Mouse (Mus musculus) heart, embryonic 15.5 days (tissue): ENCODE results near the gene Wdr6. TPM values are rescaled to one million over a fixed set of nuclear protein-coding genes. Genes with fewer than 3 reads are reported as not detected.

Experiments used
- ATAC-seq: fragments of 200-750 bp; cut with Nextera tagmentation; replicated peaks from 2 replicates; pipeline ENCODE4 v1.8.0; 2017; ENCODE audit warnings: low read depth, moderate TSS enrichment; ENCODE audit not compliant: insufficient number of reproducible peaks, insufficient read depth, low FRiP score
- H3K27ac ChIP-seq: fragments of 300-500 bp; sonication (generic); 2 replicates; pipeline ENCODE4 v1.5.1; 2015; ENCODE audit warnings: mild to moderate bottlenecking, inconsistent platforms
- H3K27me3 ChIP-seq: fragments of 300-500 bp; sonication (generic); 2 replicates; pipeline ENCODE4 v1.6.1; 2015; ENCODE audit warnings: inconsistent platforms
- H3K36me3 ChIP-seq: fragments of 300-500 bp; sonication (generic); 2 replicates; pipeline ENCODE4 v1.6.1; 2015; ENCODE audit warnings: mild to moderate bottlenecking, inconsistent platforms
- H3K4me1 ChIP-seq: fragments of 300-500 bp; sonication (generic); replicated peaks from 2 replicates; pipeline ENCODE4 v1.6.1; 2015; ENCODE audit warnings: inconsistent platforms
- H3K4me2 ChIP-seq: fragments of 300-500 bp; sonication (generic); 2 replicates; pipeline ENCODE4 v1.6.1; 2015; ENCODE audit warnings: inconsistent platforms, mild to moderate bottlenecking, moderate library complexity
- H3K4me3 ChIP-seq: fragments of 300-500 bp; sonication (generic); 2 replicates; pipeline ENCODE4 v1.5.1; 2015; ENCODE audit warnings: mild to moderate bottlenecking, inconsistent platforms
- H3K9ac ChIP-seq: fragments of 300-500 bp; sonication (generic); 2 replicates; pipeline ENCODE4 v1.6.1; 2015; ENCODE audit warnings: mild to moderate bottlenecking, inconsistent platforms
- H3K9me3 ChIP-seq: fragments of 300-500 bp; sonication (generic); replicated peaks from 2 replicates; pipeline ENCODE4 v1.6.1; 2016; ENCODE audit warnings: inconsistent platforms
- WGBS: fragments of 180-500 bp; shearing (Covaris S2); methylation state at CpG from one replicate; pipeline ENCODE4 v1.1.7; 2015; ENCODE audit warnings: mixed read lengths; 5-methylcytosine and 5-hydroxymethylcytosine counted together
- microRNA counts: library from miRNA; unstranded; fragments of <30 nt; microRNA quantifications from one replicate; lab custom pipeline; 2016
- microRNA-seq: library from miRNA; unstranded; fragments of <30 nt; microRNA quantifications from one replicate; pipeline ENCODE4, GENCODE M21; 2016
- polyA plus RNA-seq: library from polyadenylated mRNA; unstranded; fragments of >200 nt; fragmentation: Nextera tagmentation; extraction: Ambion mirVana; gene quantifications from 2 replicates; pipeline ENCODE4 v1.2.1, GENCODE M21; 2015

Wdr6 gene
- polyA plus RNA-seq, 1 experiment from 2014 or later = 42.5 TPM

DNA sequence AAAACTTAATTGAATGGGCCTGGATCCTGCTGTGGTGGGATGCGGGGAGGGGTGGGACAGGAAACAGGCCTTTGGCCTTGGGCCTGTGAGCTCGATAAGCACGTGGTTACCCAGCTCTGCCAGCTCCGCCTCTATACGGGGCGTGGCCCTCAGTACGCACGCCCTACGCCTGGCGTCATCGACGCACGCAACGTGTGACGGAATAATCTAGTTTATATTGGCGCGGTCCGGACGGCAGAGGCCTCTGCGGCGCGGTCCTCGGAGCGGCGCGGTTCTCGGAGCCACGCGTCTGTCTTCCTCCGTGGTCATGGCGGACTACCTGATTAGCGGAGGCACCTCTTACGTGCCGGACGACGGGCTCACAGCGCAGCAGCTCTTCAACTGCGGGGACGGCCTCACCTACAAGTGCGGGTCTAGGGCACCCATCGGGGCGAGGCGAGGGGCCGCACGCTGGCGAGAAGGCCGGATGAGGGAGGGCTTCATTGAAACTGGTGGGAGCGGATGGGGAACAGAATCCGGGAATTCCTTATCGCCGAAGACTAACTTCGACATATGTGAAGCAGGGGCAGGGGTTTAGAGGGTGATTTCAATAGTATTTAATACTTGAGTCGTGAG lies 18.2 kb downstream of the Wdr6 start, which contains the start of gene Impdh2:
Impdh2 (plus strand) TSS at position 60 of the 615 bp plus-strand sequence.
- WGBS = under 1% methylated on average over 53 of the region's 53 CpGs
- Histone ChIP-seq H3K4me2 (peak within 1 kb of the TSS; percentile 75), H3K27ac (peak within 1 kb of the TSS; percentile 83), H3K27me3 (no peaks in the 10 kb centered on the region), H3K4me1 (peaks cover 16% of the 10 kb centered on the region), H3K4me3 (peak within 1 kb of the TSS; percentile 63), H3K36me3 (peaks cover 72% of the 10 kb centered on the region), H3K9me3 (no peaks in the 10 kb centered on the region), H3K9ac (peak within 1 kb of the TSS; percentile 77)
- peak; percentile 98 for ATAC-seq

DNA sequence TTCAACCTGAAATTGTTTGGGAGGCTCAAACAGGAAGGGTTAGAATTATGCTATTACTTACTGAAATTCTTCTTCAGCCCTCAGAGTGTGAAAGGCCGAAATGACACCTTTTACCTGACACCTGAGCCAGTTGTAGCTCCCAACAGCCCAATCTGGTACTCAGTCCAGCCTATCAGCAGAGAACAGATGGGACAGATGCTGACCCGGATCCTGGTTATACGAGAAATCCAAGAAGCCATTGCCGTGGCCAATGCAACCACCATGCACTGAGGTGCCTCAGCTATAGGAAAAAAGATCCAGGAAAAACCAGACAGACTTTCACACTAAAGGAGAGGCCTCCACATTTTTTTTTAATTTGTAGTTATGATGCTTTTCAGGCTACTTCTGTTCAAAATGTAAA lies 19.4 kb downstream of the Wdr6 start:
- Histone ChIP-seq H3K4me2 (no peak overlapping the region), H3K9me3 (no peaks in the 10 kb centered on the region), H3K4me1 (peaks cover 16% of the 10 kb centered on the region), H3K36me3 (peaks cover 72% of the 10 kb centered on the region), H3K4me3 (no peak overlapping the region), H3K27ac (no peak overlapping the region), H3K27me3 (no peaks in the 10 kb centered on the region), H3K9ac (no peak overlapping the region)
- no peak for ATAC-seq
- 86% methylated on average over 4 of the region's 4 CpGs for WGBS

DNA sequence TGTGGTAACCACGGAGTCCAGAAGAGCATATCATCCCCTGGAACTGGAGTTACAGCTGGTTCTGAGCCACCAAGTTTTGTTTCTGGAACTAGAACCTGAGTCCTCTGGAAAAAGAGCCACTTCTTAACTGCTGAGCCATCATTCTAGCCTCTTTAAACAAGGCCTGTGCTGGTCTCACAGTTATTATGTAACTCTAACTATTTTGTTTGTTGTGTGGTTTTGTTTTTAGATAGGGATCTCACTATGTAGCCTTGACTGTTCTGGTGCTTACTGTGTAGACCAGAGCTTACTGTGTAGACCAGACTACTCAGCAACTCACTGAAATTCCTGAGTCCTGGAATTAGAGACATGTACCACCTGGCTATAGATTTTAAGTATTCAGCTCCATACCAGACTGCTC lies 31.7 kb downstream of the Wdr6 start:
- H3K27ac ChIP-seq = no peak overlapping the region
- WGBS = 88% methylated on average over 1 of the region's 1 CpGs

DNA sequence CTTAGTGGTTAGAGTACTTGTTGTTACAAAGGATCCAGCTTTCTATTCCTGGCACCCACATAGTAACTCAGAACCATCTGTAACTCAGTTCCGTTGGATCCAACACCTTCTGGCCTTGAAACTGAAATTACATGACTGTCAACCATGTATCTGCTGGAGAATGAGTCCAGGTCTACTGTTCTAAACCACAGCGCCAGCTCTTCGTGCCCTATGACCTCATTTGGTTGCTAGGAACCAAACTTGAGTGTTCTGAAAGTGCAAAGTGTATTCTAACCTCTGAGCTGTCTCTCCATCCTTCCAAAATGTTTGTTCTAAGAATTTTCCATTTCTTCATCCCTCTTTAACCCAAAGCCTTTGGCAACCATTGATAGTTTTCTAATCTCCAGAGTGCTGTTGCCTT lies 32.6 kb downstream of the Wdr6 start:
- Histone ChIP-seq H3K9ac (no peak overlapping the region), H3K4me1 (no peaks in the 10 kb centered on the region), H3K4me2 (no peak overlapping the region), H3K4me3 (no peak overlapping the region), H3K27ac (no peak overlapping the region), H3K9me3 (no peaks in the 10 kb centered on the region), H3K27me3 (no peaks in the 10 kb centered on the region), H3K36me3 (peaks cover 88% of the 10 kb centered on the region)
- WGBS = 94% methylated on average over 3 of the region's 3 CpGs
- ATAC-seq = no peak

More for the DNA sequence above, 31.7 kb downstream of the Wdr6 start:
- Histone ChIP-seq H3K36me3 (peaks cover 82% of the 10 kb centered on the region), H3K4me3 (no peak overlapping the region), H3K4me2 (no peak overlapping the region), H3K4me1 (no peaks in the 10 kb centered on the region), H3K9ac (no peak overlapping the region), H3K9me3 (no peaks in the 10 kb centered on the region), H3K27me3 (no peaks in the 10 kb centered on the region)
- no peak for ATAC-seq

DNA sequence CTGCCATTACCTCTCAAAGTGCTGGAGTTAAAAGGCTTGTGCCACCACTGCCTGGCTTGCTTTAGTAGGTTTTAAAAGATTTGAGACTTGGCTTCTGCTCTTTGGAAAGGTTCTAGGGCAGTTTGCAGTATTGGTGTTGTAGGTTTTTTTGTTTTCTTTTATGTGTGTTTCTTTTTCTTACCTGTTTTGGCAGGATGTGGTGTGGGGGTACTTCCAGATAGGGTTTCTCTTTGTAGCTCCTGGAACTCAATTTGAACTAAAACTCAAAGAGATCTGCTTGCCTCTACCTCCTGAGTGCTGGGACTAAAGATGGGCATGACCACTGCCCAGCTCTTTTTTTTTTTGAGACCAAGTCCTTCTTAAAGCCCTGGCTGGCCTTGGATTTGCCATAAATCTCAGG lies 37.7 kb downstream of the Wdr6 start:
- no peak for ATAC-seq
- H3K9ac ChIP-seq = no peak overlapping the region
- no peak overlapping the region for H3K4me2 ChIP-seq
- H3K27me3 ChIP-seq = no peaks in the 10 kb centered on the region
- H3K36me3 ChIP-seq = peaks cover 80% of the 10 kb centered on the region
- H3K4me3 ChIP-seq = no peak overlapping the region
- H3K9me3 ChIP-seq = no peaks in the 10 kb centered on the region
- no peaks in the 10 kb centered on the region for H3K4me1 ChIP-seq
- H3K27ac ChIP-seq = no peak overlapping the region

DNA sequence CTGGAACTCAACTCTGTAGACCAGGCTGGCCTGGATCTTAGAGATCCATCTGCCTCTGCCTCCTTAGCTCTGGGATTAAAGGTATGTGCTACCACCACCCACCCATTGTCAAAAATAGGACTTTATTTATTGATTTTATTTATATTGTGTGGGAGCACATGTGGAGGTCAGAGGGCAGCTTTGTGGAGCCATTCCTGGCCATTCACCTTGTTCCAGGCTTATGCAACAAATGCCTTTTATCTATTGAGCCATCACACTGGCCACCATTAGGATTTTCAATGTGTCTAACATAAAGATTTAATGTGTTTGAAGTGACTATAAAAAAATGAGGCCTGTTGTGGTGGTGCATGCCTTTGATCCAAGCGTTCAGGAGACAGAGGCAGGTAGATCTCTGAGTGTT lies 47.0 kb downstream of the Wdr6 start:
- H3K27ac ChIP-seq = no peak overlapping the region
- H3K4me3 ChIP-seq = no peak overlapping the region
- no peaks in the 10 kb centered on the region for H3K27me3 ChIP-seq
- 98% methylated on average over 1 of the region's 1 CpGs for WGBS
- no peaks in the 10 kb centered on the region for H3K4me1 ChIP-seq
- peaks cover 74% of the 10 kb centered on the region for H3K36me3 ChIP-seq
- H3K9ac ChIP-seq = no peak overlapping the region
- ATAC-seq = no peak
- no peaks in the 10 kb centered on the region for H3K9me3 ChIP-seq
- no peak overlapping the region for H3K4me2 ChIP-seq

DNA sequence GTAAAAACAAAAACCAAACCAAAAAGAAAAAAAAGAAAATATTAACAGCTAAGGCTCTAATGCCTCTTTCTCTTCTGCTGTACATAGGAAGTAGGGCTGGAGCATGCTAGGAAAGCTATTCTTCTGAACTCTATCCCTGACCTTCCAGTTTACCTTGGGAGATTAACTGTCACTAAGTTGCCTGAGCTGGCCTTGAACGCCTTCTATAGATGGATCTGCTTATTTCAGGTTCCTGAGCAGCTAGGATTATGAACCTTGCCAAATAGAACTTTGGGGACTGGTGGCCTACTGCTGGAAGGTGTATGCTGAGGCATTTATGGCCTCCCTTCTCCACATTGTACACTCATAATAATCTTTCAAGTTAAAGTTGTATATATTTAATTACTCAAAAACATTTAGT lies 47.6 kb downstream of the Wdr6 start:
- H3K36me3 ChIP-seq = peaks cover 68% of the 10 kb centered on the region

DNA sequence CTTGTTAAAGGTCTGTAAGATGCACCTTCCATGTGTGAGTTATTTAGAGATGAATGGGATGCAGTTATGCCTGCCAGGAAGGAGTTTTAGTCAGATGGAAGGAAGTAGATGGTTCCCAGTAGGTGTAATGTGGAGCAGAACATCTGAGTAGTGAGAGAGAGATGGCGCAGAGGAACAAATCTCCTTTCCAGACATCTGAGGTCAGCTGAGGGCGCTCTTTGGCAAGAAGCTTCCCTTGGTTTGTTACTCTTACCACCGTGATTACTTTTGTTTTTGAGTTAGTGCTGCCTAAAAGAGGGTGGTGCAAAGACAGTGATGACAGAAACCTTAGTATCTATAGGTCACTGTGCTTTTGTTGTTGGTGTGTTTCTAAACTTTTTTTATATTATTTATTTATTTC lies 53.1 kb downstream of the Wdr6 start:
- no peak overlapping the region for H3K4me2 ChIP-seq
- 68% methylated on average over 3 of the region's 3 CpGs for WGBS
- ATAC-seq = no peak
- H3K9me3 ChIP-seq = no peaks in the 10 kb centered on the region
- no peak overlapping the region for H3K9ac ChIP-seq
- peaks cover 23% of the 10 kb centered on the region for H3K36me3 ChIP-seq
- H3K27me3 ChIP-seq = no peaks in the 10 kb centered on the region
- H3K4me1 ChIP-seq = peaks cover 9% of the 10 kb centered on the region
- no peak overlapping the region for H3K27ac ChIP-seq
- H3K4me3 ChIP-seq = no peak overlapping the region

More for the DNA sequence above, 47.6 kb downstream of the Wdr6 start:
- H3K4me2 ChIP-seq = no peak overlapping the region
- no peaks in the 10 kb centered on the region for H3K4me1 ChIP-seq
- H3K9ac ChIP-seq = no peak overlapping the region
- no peak overlapping the region for H3K27ac ChIP-seq
- no peak for ATAC-seq
- no peaks in the 10 kb centered on the region for H3K9me3 ChIP-seq
- H3K4me3 ChIP-seq = no peak overlapping the region
- 76% methylated on average over 1 of the region's 1 CpGs for WGBS
- no peaks in the 10 kb centered on the region for H3K27me3 ChIP-seq

DNA sequence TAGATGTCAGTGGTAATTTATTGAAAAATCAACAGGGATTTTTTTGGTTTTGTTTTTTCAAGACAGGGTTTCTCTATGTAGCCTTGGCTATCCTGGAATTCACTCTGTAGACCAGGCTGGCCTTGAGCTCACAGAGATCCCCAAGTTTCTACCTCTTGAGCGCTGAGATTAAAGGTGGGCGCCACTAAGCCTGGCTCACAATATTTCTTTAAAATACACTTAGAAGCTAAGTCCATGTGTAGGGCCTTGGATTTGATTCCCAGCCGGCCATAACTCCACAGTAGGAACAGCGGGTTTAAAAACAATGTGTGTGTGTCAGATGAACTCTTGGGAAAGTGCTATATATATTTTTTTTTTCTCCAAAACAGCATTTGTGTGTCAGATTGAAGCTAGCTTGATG lies 55.2 kb downstream of the Wdr6 start:
- no peak overlapping the region for H3K4me2 ChIP-seq
- H3K27ac ChIP-seq = no peak overlapping the region
- no peak overlapping the region for H3K4me3 ChIP-seq
- H3K27me3 ChIP-seq = no peaks in the 10 kb centered on the region
- H3K9me3 ChIP-seq = no peaks in the 10 kb centered on the region
- no peak overlapping the region for H3K9ac ChIP-seq
- 95% methylated on average over 4 of the region's 4 CpGs for WGBS
- ATAC-seq = no peak
- H3K4me1 ChIP-seq = peaks cover 19% of the 10 kb centered on the region
- H3K36me3 ChIP-seq = peaks cover 8% of the 10 kb centered on the region; the same call in 1 of the 2 replicates

MicroRNAs within 50 kb of the gene (microRNA counts, 519-probe panel; counts per million panel counts)
- microRNA mmu-miR-191 (lab: Ali Mortazavi, UCI) (2,762 counts per million, percentile 66 among the panel's probes with 10 or more counts), microRNA mmu-miR-425 (lab: Ali Mortazavi, UCI) (2,714 counts per million, percentile 64 among the panel's probes with 10 or more counts)

Small RNA genes within 50 kb of the gene (microRNA-seq; reads per million reads assigned to microRNA genes)
- gene Gm24083 (not detected), gene Mir191 (not detected), gene Mir425 (1,736 reads per million, percentile 82 among the genes with 10 or more reads in this experiment)

Other genes with a start within 250 kb of the Wdr6 start
- 746 and 792 TPM in 2 replicates for gene Gpx1, start 239.8 kb downstream of the Wdr6 start, polyA plus RNA-seq
- 68.3 and 88.0 TPM in 2 replicates for gene Usp4, start 230.9 kb downstream of the Wdr6 start, polyA plus RNA-seq
- 0.38 and 0.53 TPM in 2 replicates for gene 1700102P08Rik, start 185.9 kb downstream of the Wdr6 start, polyA plus RNA-seq
- 0.84 and 1.1 TPM in 2 replicates for gene Ccdc36, start 150.3 kb downstream of the Wdr6 start, polyA plus RNA-seq
- not detected in 2 replicates for gene BC048562, start 142.3 kb downstream of the Wdr6 start, polyA plus RNA-seq
- gene Ccdc71, start 118.2 kb downstream of the Wdr6 start, polyA plus RNA-seq = 32.2 and 42.1 TPM in 2 replicates
- gene Klhdc8b, start 117.2 kb downstream of the Wdr6 start, polyA plus RNA-seq = 95.7 and 103 TPM in 2 replicates
- 55.5 and 64.2 TPM in 2 replicates for gene Lamb2, start 99.0 kb downstream of the Wdr6 start, polyA plus RNA-seq
- 51.5 and 68.5 TPM in 2 replicates for gene Usp19, start 88.1 kb downstream of the Wdr6 start, polyA plus RNA-seq
- gene Qars, start 71.0 kb downstream of the Wdr6 start, polyA plus RNA-seq = 49.4 and 67.5 TPM in 2 replicates
- gene Qrich1, start 61.9 kb downstream of the Wdr6 start, polyA plus RNA-seq = 75.1 and 84.6 TPM in 2 replicates
- gene Impdh2, start 18.5 kb downstream of the Wdr6 start, polyA plus RNA-seq = 81.6 and 97.3 TPM in 2 replicates
- gene Ndufaf3, start 11.3 kb downstream of the Wdr6 start, polyA plus RNA-seq = 52.6 and 55.4 TPM in 2 replicates
- 66.8 and 103 TPM in 2 replicates for gene Dalrd3, start 8.9 kb downstream of the Wdr6 start, polyA plus RNA-seq
- gene P4htm, start 18.9 kb upstream of the Wdr6 start, polyA plus RNA-seq = 18.6 and 20.9 TPM in 2 replicates
- 38.3 and 47.1 TPM in 2 replicates for gene Arih2, start 70.6 kb upstream of the Wdr6 start, polyA plus RNA-seq
- gene Slc25a20, start 83.3 kb upstream of the Wdr6 start, polyA plus RNA-seq = 73.4 and 74.6 TPM in 2 replicates
- gene Prkar2a, start 110.6 kb upstream of the Wdr6 start, polyA plus RNA-seq = 25.7 and 26.8 TPM in 2 replicates
- gene Ip6k2, start 205.1 kb upstream of the Wdr6 start, polyA plus RNA-seq = 28.8 and 36.3 TPM in 2 replicates
- gene Nckipsd, start 229.6 kb upstream of the Wdr6 start, polyA plus RNA-seq = 9.7 and 14.5 TPM in 2 replicates
- gene Celsr3, start 247.6 kb upstream of the Wdr6 start, polyA plus RNA-seq = 0.06 and 0.22 TPM in 2 replicates